Mouse (Mus musculus): ENCODE measurements around the gene Mybpc1. TPM values are rescaled to one million over a fixed set of nuclear protein-coding genes. Genes with fewer than 3 reads are reported as not detected.

Gene Mybpc1
- total RNA-seq (2021): 1 to 10 TPM; 3.9 to 4.5 TPM

GRCm38 (mm10) chr10:88604943-88605342 lies at the start of gene Mybpc1:
Mybpc1 (minus strand) TSS chr10:88605152.
- no peak for DNase-seq (ENCODE audit: extremely low spot score in 1 of 2, low spot score in 2 of 2)
- intact Hi-C loops (cut with DNase I): no loop called here

DNA sequence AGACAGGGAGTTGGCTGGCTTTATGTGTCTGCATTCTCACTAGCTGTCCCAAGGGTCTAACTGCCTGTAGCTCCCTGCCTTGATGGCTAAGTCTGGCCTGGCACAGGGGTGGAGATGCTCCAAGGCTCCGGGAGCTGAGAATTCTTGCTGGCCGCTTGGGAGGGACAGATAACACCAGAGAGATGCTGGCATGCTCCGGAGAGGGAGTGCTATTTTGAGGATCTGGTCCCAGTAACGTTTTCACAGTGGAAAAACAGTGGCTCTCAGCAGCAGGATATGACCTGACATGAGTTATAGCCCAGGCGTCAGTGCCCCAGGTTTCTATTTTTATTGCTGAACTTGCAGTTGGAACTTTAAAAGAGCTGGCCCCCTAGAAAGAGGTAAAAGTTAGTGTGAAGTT lies 40.5 kb upstream of the Mybpc1 start:
- DNase-seq (ENCODE audit: extremely low spot score in 1 of 2, low spot score in 2 of 2): no peak
- intact Hi-C loops (cut with DNase I): no loop called here

DNA sequence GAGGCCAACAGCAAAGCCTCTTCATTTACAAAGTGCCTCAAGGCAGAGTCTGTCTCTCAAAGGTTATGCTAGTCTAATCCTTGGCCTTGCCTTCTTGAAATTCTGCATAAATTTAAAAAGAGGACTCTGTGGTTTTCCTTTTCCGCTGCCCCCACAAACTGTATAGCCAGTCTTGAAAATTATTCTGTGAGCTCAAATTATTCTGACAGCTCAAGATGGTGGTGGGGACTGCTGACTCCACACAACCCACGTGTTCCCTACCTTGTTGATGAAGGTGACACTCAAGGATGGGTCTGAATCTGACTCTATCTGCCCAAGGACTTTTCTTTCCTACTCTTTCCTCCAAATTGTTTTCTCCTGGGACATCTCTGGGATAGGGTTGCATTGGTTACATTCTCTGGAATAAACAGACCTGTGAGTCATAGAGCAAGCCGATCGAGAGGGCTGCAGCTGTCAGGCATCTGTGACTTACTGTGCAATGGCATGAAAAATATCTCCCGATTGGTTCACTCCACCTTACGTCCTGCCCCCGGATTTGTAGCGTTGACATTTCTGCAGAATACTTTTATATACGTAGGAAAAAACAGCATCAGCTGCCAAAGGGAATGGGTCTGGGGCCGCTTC lies 26.5 kb upstream of the Mybpc1 start:
- no peak for DNase-seq (ENCODE audit: extremely low spot score in 1 of 2, low spot score in 2 of 2)
- intact Hi-C loops (cut with DNase I): no loop called here

DNA sequence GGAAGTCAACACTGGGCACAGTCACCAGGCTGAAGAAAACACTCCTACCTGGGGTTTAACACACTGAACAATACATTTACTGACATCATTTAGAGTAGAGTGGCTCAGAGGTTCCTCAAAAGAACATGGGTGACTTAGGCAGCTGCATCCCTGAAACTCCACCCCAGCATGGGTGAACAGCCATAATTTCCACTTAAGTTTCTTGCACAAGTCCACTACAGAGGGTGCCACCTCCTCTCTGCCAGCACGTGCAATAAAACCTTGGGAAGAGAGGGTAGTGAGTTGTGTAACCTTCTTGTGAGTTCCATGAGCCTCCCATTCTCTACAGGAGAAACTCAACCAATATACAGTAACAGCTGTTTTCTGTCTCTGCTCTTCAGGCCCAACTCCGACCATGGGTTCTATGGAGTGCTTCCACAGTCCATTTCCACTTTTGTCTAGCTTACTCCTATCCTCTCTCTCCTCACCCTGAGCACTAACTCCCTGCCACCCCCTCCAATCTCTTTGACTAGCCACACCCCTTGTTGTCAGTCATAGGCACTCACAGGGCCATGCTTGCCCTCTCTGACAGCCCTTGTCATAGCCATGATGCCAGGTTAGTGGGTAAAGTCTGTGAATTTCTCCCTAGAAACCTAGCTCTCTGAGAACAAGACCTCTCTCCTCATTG lies 25.8 kb upstream of the Mybpc1 start:
- no peak for DNase-seq (ENCODE audit: extremely low spot score in 1 of 2, low spot score in 2 of 2)
- intact Hi-C loops (cut with DNase I): no loop called here

DNA sequence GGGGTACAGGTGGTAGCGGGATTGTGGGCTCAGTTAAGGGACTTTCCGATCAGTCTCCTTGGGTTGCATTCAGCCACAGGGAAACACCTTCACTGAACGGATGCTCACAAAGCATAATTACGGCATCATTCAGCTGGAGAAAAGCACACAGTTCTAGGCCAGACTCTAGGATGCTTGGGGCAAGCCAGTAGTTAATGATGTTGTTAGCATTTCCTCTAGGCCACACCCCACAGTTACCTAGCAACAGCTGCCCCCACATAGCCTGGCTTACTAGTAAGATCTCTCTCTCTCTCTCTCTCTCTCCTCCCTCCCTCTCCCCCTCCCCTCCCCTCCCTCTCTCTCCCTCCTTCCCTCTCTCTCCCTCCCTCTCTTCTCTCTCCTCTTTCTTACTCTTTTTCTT lies 22.1 kb upstream of the Mybpc1 start:
- DNase-seq (ENCODE audit: extremely low spot score in 1 of 2, low spot score in 2 of 2): no peak
- intact Hi-C loops (cut with DNase I): no loop called here

- DNase-seq (ENCODE audit: extremely low spot score in 1 of 2, low spot score in 2 of 2): no peak
- intact Hi-C loops (cut with DNase I): no loop called here
These were observed 21.2 kb upstream of the Mybpc1 start for GRCm38 (mm10) chr10:88626176-88626575.

GRCm38 (mm10) chr10:88624300-88624699 lies 19.3 kb upstream of the Mybpc1 start:
- intact Hi-C loops (cut with DNase I): no loop called here
- no peak for DNase-seq (ENCODE audit: extremely low spot score in 1 of 2, low spot score in 2 of 2)

GRCm38 (mm10) chr10:88622624-88623023 lies 17.7 kb upstream of the Mybpc1 start:
- no peak for DNase-seq (ENCODE audit: extremely low spot score in 1 of 2, low spot score in 2 of 2)
- intact Hi-C loops (cut with DNase I): no loop called here

DNA sequence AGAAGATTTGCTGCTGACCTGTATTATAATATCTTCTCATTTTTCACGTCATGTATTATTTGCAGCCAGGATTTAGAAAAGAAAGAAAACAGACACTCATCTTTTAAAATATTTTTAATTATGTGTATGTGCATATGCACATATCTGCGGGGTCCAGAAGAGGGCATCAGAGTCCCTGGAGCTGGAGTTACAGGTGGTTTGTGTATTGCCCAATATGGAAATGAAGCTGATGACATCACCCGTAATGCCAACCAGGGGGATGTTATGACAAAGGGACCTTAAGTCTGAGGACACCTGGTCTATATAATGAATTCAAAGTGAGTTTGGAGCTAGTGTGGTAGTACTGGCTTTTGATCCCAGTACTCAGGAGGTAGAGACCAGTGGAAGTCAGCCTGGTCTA lies 15.9 kb upstream of the Mybpc1 start:
- DNase-seq (ENCODE audit: extremely low spot score in 1 of 2, low spot score in 2 of 2): no peak
- intact Hi-C loops (cut with DNase I): no loop called here

DNA sequence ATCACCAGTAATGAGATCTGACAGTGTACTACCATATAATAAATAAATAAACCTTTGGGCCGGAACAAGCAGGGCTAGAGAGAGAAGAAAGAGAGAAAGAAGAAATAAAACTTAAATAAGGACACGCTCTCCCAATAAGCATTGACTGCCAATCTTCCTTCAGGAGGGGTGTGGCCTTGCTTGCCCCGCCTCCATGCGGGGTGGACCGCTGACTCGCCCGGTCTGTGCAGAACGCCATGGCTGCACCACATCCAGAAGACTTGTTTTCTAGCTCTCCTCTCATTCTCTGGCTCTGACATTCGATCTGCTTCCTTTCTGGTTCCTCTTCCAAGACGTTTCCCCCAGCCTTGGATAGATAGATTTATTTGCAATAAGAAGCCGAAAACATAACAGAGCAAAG lies 8.1 kb upstream of the Mybpc1 start:
- intact Hi-C loops (cut with DNase I): no loop called here
- DNase-seq (ENCODE audit: extremely low spot score in 1 of 2, low spot score in 2 of 2): no peak

- DNase-seq (ENCODE audit: extremely low spot score in 1 of 2, low spot score in 2 of 2): no peak
- intact Hi-C loops (cut with DNase I): no loop called here
These were observed 1.7 kb upstream of the Mybpc1 start for GRCm38 (mm10) chr10:88606686-88607085.

GRCm38 (mm10) chr10:88606065-88606464 lies 1.1 kb upstream of the Mybpc1 start:
- DNase-seq (ENCODE audit: extremely low spot score in 1 of 2, low spot score in 2 of 2): no peak
- intact Hi-C loops (cut with DNase I): no loop called here

DNA sequence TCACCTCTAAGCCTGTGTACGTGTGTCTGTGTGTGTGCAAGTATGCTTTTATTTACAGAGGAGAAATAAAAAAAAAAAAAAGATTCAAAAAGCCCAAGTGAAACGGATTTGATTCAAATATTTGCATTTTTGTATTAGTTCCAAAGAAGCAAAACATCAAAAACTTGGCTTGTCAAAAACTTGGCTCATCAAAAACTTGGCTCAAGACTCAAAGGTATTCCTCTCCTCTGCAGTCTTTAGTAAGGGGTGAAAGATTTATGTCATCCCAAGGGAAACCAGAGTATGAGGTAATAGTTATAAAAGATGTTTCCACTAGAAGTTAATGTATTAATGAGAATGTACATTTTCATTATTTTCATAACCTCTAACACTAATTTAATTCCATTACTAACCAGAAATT lies 1.2 kb downstream of the Mybpc1 start:
- intact Hi-C loops (cut with DNase I): no loop called here
- no peak for DNase-seq (ENCODE audit: extremely low spot score in 1 of 2, low spot score in 2 of 2)

GRCm38 (mm10) chr10:88603256-88603655 lies 1.7 kb downstream of the Mybpc1 start:
- intact Hi-C loops (cut with DNase I): no loop called here
- DNase-seq (ENCODE audit: extremely low spot score in 1 of 2, low spot score in 2 of 2): no peak

- intact Hi-C loops (cut with DNase I): no loop called here
- no peak for DNase-seq (ENCODE audit: extremely low spot score in 1 of 2, low spot score in 2 of 2)
These were observed 4.4 kb downstream of the Mybpc1 start for GRCm38 (mm10) chr10:88600591-88600990.

- intact Hi-C loops (cut with DNase I): loop anchor here (10.0 kb wide), 1 partner anchor 72 kb away; no protein-coding TSS in a partner anchor
- DNase-seq (ENCODE audit: extremely low spot score in 1 of 2, low spot score in 2 of 2): no peak
These were observed 12.6 kb downstream of the Mybpc1 start for GRCm38 (mm10) chr10:88592316-88592715.

DNA sequence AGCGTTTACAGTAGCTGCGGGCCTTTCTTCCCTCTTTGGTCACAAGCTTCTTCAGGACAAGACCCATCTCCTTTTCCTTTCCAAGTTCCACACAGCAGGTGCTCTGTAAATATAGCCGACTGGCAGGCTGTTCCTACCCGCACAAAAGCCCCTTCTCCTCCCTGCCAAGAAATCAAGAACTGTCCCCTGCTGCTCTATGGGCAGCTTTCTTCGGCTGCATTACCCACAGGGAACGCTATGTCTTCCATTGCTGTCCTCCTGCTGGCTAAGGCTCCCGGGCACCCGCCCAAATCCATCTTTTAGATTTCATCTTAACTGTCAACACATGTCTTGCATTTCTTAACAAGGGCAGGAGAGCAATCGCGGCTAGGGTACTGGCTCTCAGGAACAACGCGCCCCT lies 13.9 kb downstream of the Mybpc1 start:
- DNase-seq (ENCODE audit: extremely low spot score in 1 of 2, low spot score in 2 of 2): peak; percentile 26 to 66
- intact Hi-C loops (cut with DNase I): loop anchor here (10.0 kb wide), 1 partner anchor 74 kb away; no protein-coding TSS in a partner anchor

DNA sequence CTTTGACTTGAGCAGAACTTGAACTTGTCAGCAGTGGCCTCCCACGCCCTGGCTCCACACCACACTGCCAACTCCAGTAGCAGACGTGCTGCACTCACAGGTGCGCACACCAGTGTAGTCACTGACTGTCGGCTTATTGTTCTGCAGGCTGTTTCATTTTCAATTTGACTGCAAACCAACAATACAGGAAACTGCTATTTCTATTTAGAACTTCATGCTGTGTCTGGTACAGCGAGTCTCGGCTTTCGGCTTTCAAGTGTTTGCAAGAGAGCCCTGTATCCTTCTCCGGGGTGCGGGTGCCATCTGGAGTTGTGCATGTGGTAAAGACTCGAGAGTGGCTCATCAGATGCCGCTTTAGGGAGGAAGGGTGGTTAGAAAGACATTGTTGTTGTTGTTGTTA lies 20.5 kb downstream of the Mybpc1 start:
- peak; percentile 28 for DNase-seq (ENCODE audit: extremely low spot score in 1 of 2, low spot score in 2 of 2)
- intact Hi-C loops (cut with DNase I): no loop called here

- no peak for DNase-seq (ENCODE audit: extremely low spot score in 1 of 2, low spot score in 2 of 2)
- intact Hi-C loops (cut with DNase I): no loop called here
These were observed 24.2 kb downstream of the Mybpc1 start for GRCm38 (mm10) chr10:88580786-88581185.

GRCm38 (mm10) chr10:88578651-88579050 lies 26.3 kb downstream of the Mybpc1 start:
- intact Hi-C loops (cut with DNase I): no loop called here
- no peak for DNase-seq (ENCODE audit: extremely low spot score in 1 of 2, low spot score in 2 of 2)
